Mouse (Mus musculus): ENCODE results near the gene Dnase2b.

GRCm38 (mm10) chr3:146653692-146654091, 38.3 kb upstream of the Dnase2b start:
- TF ChIP-seq CTCF (IDR thresholded peaks at IDR 0.05; ENCODE audit: insufficient read depth, low read depth, low read length) (no peak), POLR2A (IDR thresholded peaks at IDR 0.05; ENCODE audit: insufficient read depth, low read depth, low read length) (no peak)
